Mouse (Mus musculus) limb, embryonic 15.5 days (tissue): Measurements from ENCODE around the gene Akr1b7. TPM values are rescaled to one million over a fixed set of nuclear protein-coding genes. Genes with fewer than 3 reads are reported as not detected.

Source experiments
- ATAC-seq: fragments of 200-750 bp; cut with Nextera tagmentation; 2 replicates; pipeline ENCODE4 v1.8.0; 2017; ENCODE audit warnings: low read depth, moderate TSS enrichment; ENCODE audit not compliant: insufficient number of reproducible peaks, low FRiP score, low TSS enrichment
- H3K27ac ChIP-seq: fragments of 300-500 bp; sonication (generic); 2 replicates; pipeline ENCODE4 v1.5.1; 2015; ENCODE audit warnings: moderate library complexity, mild to moderate bottlenecking, inconsistent platforms
- H3K27me3 ChIP-seq: fragments of 300-500 bp; sonication (generic); 2 replicates; pipeline ENCODE4 v1.6.1; 2015; ENCODE audit warnings: inconsistent platforms
- H3K36me3 ChIP-seq: fragments of 300-500 bp; sonication (generic); 2 replicates; pipeline ENCODE4 v1.6.1; 2015; ENCODE audit warnings: inconsistent platforms
- H3K4me1 ChIP-seq: fragments of 300-500 bp; sonication (generic); 2 replicates; pipeline ENCODE4 v1.6.1; 2015; ENCODE audit warnings: inconsistent platforms
- H3K4me2 ChIP-seq: fragments of 300-500 bp; sonication (generic); 2 replicates; pipeline ENCODE4 v1.6.1; 2015; ENCODE audit warnings: mild to moderate bottlenecking, inconsistent platforms
- H3K4me3 ChIP-seq: fragments of 300-500 bp; sonication (generic); 2 replicates; pipeline ENCODE4 v1.5.1; 2015; ENCODE audit warnings: mild to moderate bottlenecking, inconsistent platforms
- H3K9ac ChIP-seq: fragments of 300-500 bp; sonication (generic); 2 replicates; pipeline ENCODE4 v1.6.1; 2015; ENCODE audit warnings: inconsistent platforms
- H3K9me3 ChIP-seq: fragments of 300-500 bp; sonication (generic); 2 replicates; pipeline ENCODE4 v1.6.1; 2016; ENCODE audit warnings: inconsistent platforms
- WGBS: fragments of 180-500 bp; shearing (Covaris S2); methylation state at CpG from one replicate; pipeline ENCODE4 v1.1.7; 2015; 5-methylcytosine and 5-hydroxymethylcytosine counted together
- polyA plus RNA-seq: library from polyadenylated mRNA; unstranded; fragments of >200 nt; fragmentation: Nextera tagmentation; extraction: Ambion mirVana; gene quantifications from 2 replicates; pipeline ENCODE4 v1.2.1, GENCODE M21; 2015

The Akr1b7 gene
- polyA plus RNA-seq, 1 experiment from 2014 or later, result 0.12 TPM

- Histone ChIP-seq H3K27me3 (no peaks in the 10 kb centered on the region), H3K27ac (no peak overlapping the region), H3K4me1 (no peaks in the 10 kb centered on the region), H3K9me3 (no peaks in the 10 kb centered on the region), H3K9ac (no peak overlapping the region), H3K4me3 (no peak overlapping the region), H3K4me2 (no peak overlapping the region), H3K36me3 (no peaks in the 10 kb centered on the region)
- WGBS, result 83% methylated on average over 2 of the region's 2 CpGs
- no peak for ATAC-seq
Measured at GRCm38 (mm10) chr6:34443791-34444190, 31.7 kb downstream of the Akr1b7 start.

- H3K36me3 ChIP-seq, result no peaks in the 10 kb centered on the region
- ATAC-seq, result no peak
Measured at GRCm38 (mm10) chr6:34447961-34448360, 35.8 kb downstream of the Akr1b7 start.

GRCm38 (mm10) chr6:34448696-34449095 lies 36.6 kb downstream of the Akr1b7 start:
- H3K4me1 ChIP-seq, result no peaks in the 10 kb centered on the region
- no peak overlapping the region for H3K27ac ChIP-seq
- no peaks in the 10 kb centered on the region for H3K36me3 ChIP-seq
- ATAC-seq, result no peak
- no peak overlapping the region for H3K4me3 ChIP-seq
- WGBS, result 60% methylated on average over 1 of the region's 1 CpGs
- no peak overlapping the region for H3K4me2 ChIP-seq
- H3K9me3 ChIP-seq, result no peaks in the 10 kb centered on the region
- H3K9ac ChIP-seq, result no peak overlapping the region
- H3K27me3 ChIP-seq, result no peaks in the 10 kb centered on the region

More at GRCm38 (mm10) chr6:34447961-34448360, 35.8 kb downstream of the Akr1b7 start:
- 7% methylated on average over 2 of the region's 2 CpGs for WGBS
- no peaks in the 10 kb centered on the region for H3K27me3 ChIP-seq
- no peaks in the 10 kb centered on the region for H3K9me3 ChIP-seq
- H3K4me1 ChIP-seq, result no peaks in the 10 kb centered on the region
- no peak overlapping the region for H3K27ac ChIP-seq
- H3K4me2 ChIP-seq, result no peak overlapping the region
- no peak overlapping the region for H3K9ac ChIP-seq
- H3K4me3 ChIP-seq, result no peak overlapping the region

- Histone ChIP-seq H3K4me2 (no peak overlapping the region), H3K27me3 (no peaks in the 10 kb centered on the region), H3K36me3 (no peaks in the 10 kb centered on the region), H3K4me1 (no peaks in the 10 kb centered on the region), H3K9me3 (no peaks in the 10 kb centered on the region), H3K9ac (no peak overlapping the region), H3K4me3 (no peak overlapping the region), H3K27ac (no peak overlapping the region)
- ATAC-seq, result no peak
- WGBS, result 64% methylated on average over 7 of the region's 7 CpGs
Measured at GRCm38 (mm10) chr6:34452963-34453770, 41.0 kb downstream of the Akr1b7 start.

- Histone ChIP-seq H3K9me3 (no peaks in the 10 kb centered on the region), H3K27ac (no peak overlapping the region), H3K4me1 (no peaks in the 10 kb centered on the region), H3K36me3 (no peaks in the 10 kb centered on the region), H3K9ac (no peak overlapping the region), H3K4me2 (no peak overlapping the region), H3K27me3 (no peaks in the 10 kb centered on the region), H3K4me3 (no peak overlapping the region)
- ATAC-seq, result no peak
Measured at GRCm38 (mm10) chr6:34459456-34459855, 47.3 kb downstream of the Akr1b7 start.

- Histone ChIP-seq H3K27ac (no peak overlapping the region), H3K9ac (no peak overlapping the region), H3K36me3 (no peaks in the 10 kb centered on the region), H3K4me2 (no peak overlapping the region), H3K4me1 (no peaks in the 10 kb centered on the region), H3K4me3 (no peak overlapping the region), H3K9me3 (no peaks in the 10 kb centered on the region), H3K27me3 (no peaks in the 10 kb centered on the region)
- no peak for ATAC-seq
- WGBS, result 48% methylated on average over 4 of the region's 4 CpGs
Measured at GRCm38 (mm10) chr6:34460651-34461050, 48.5 kb downstream of the Akr1b7 start.

GRCm38 (mm10) chr6:34463582-34463981 lies 51.4 kb downstream of the Akr1b7 start:
- Histone ChIP-seq H3K4me3 (no peak overlapping the region), H3K36me3 (no peaks in the 10 kb centered on the region), H3K9me3 (no peaks in the 10 kb centered on the region), H3K27ac (no peak overlapping the region), H3K4me2 (no peak overlapping the region), H3K27me3 (no peaks in the 10 kb centered on the region), H3K9ac (no peak overlapping the region), H3K4me1 (no peaks in the 10 kb centered on the region)
- 63% methylated on average over 4 of the region's 4 CpGs for WGBS
- no peak for ATAC-seq

GRCm38 (mm10) chr6:34471434-34472110 lies 59.4 kb downstream of the Akr1b7 start:
- WGBS, result 65% methylated on average over 12 of the region's 12 CpGs
- Histone ChIP-seq H3K4me1 (peaks cover 2% of the 10 kb centered on the region), H3K36me3 (no peaks in the 10 kb centered on the region), H3K9ac (no peak overlapping the region), H3K9me3 (no peaks in the 10 kb centered on the region), H3K27me3 (no peaks in the 10 kb centered on the region), H3K4me3 (no peak overlapping the region), H3K27ac (no peak overlapping the region), H3K4me2 (no peak overlapping the region)
- no peak for ATAC-seq

Other genes starting within 250 kb of the Akr1b7 start
- 47.6 and 47.8 TPM in 2 replicates for gene Slc35b4, start 235.2 kb upstream of the Akr1b7 start, polyA plus RNA-seq
- gene Akr1b3, start 94.9 kb upstream of the Akr1b7 start, polyA plus RNA-seq, result 140 and 166 TPM in 2 replicates
- 5.7 and 6.7 TPM in 2 replicates for gene Akr1b8, start 58.2 kb upstream of the Akr1b7 start, polyA plus RNA-seq
- 10.0 and 12.2 TPM in 2 replicates for gene Akr1b10, start 28.1 kb upstream of the Akr1b7 start, polyA plus RNA-seq
- gene Bpgm, start 63.9 kb downstream of the Akr1b7 start, polyA plus RNA-seq, result 43.2 and 45.4 TPM in 2 replicates
- gene Cald1, start 186.2 kb downstream of the Akr1b7 start, polyA plus RNA-seq, result 272 and 288 TPM in 2 replicates